Mouse (Mus musculus) heart, adult 11 months (tissue): ENCODE data around the gene Thy1.

Experiments used
- DNase-seq: peaks from one replicate; pipeline ENCODE4 v3.0.0; 2022

Thy1 gene

DNA sequence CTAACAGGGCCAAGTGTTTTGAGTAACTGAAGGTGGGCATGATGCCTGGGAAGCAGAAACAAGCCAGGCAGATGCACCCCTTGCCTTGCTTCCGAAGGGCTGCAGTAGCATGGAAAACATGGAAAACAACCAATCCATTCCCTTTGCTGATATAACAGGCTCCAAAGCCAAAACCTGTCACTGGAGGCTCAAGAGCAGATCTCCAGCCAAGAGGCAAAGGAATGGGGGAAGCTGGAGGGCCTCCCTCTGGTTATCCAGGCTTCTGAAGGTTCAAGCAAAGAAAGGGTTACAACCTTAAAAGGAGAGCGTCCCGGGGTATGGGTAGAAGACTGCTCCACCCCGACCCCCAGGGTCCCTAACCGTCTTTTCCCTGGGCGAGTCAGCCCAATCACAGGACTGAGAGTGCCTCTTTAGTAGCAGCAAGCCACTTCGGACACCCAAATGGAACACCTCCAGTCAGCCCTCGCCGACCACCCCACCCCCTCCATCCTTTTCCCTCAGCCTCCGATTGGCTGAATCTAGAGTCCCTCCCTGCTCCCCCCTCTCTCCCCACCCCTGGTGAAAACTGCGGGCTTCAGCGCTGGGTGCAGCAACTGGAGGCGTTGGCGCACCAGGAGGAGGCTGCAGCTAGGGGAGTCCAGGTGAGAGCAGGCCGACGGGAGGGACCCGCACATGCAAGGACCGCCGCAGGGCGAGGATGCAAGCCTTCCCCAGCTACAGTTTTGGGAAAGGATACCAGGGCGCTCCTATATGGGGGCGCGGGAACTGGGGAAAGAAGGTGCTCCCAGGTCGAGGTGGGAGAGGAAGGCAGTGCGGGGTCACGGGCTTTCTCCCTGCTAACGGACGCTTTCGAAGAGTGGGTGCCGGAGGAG, at the start of gene Thy1:
Thy1 (plus strand) TSS at position 549 of the 872 bp plus-strand sequence.
- DNase-seq, result no peak

DNA sequence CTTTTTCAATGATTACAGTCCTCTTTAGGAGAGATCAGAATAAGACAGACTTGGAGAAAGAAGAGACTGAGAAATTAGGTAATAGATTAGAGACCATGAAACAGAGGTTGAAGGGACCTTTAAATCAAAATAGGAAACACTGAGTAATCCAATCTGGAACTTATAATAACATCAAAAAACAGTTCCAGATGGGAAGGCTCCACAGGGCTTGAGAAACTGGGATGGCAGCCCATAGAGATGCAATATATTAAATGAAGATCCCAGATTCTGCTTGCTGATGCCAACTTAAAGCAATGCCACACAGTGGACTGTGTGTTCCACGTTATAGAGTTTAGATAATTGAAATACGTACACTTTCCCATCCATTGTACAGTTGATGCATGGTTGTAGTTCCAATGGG, 45.5 kb upstream of the Thy1 start:
- no peak for DNase-seq

GRCm38 (mm10) chr9:43998851-43999250, 44.3 kb upstream of the Thy1 start:
- DNase-seq, result peak; percentile 96

- DNase-seq, result no peak
Observed at GRCm38 (mm10) chr9:44004362-44004761, 38.8 kb upstream of the Thy1 start.

- no peak for DNase-seq
Observed at GRCm38 (mm10) chr9:44005305-44005704, 37.9 kb upstream of the Thy1 start.

- no peak for DNase-seq
Observed at GRCm38 (mm10) chr9:44007323-44007722, 35.9 kb upstream of the Thy1 start.

DNA sequence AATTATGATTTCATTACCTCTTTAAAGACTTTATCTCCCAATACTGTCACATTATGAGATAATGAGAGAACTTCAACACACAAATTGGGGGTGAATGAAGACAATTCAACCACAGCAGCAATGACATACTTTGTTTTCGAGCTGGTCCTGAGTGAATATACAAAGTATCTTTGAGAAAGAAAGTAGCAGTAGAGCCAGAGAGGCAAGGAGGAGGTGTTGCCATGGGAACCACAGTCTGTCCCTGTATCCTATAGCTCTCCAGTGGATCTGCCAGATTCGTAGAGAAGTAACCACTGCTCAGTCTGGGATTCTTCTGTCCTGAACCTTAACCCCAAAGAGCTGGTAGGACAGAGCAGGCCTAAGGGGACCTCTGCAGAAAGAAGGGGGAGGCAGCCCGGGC, 35.2 kb upstream of the Thy1 start:
- DNase-seq, result no peak

DNA sequence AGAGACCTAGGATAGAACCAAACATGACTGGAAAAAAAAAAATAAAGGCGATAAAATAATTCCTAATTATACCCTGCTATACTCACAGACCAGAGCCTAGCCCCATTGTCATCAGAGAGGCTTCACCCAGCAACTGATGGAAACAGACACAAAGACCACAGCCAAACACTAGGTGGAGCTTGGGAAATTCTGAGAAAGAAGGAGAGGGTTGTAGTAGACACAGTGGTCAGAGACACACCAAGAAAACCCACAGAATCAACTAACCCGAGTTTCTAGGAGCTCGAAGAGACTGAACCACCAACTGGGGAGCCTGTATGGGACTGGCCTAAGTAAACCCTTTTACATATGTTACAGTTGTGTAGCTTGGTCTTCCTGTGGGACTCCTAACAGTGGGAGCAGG, 32.3 kb upstream of the Thy1 start:
- DNase-seq, result no peak

DNA sequence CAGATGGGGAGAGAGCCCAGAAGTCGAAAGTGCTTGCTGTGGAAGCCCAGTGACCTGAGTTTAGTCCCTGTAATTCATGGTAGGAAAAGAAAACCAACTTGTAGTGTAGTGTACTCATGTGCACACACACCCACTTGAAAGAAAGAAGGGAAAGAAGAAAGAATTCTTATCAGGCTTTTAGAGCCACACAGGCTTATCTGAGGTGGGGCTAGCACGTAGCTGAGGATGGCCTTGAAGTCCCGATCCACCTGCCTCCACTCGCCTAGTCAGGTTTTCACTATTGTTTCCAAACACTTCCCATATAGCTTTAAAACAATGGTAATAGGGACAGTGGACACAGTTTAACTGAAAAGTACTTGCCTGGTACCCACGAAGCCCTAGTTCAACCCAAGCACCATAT, 31.5 kb upstream of the Thy1 start:
- no peak for DNase-seq

DNA sequence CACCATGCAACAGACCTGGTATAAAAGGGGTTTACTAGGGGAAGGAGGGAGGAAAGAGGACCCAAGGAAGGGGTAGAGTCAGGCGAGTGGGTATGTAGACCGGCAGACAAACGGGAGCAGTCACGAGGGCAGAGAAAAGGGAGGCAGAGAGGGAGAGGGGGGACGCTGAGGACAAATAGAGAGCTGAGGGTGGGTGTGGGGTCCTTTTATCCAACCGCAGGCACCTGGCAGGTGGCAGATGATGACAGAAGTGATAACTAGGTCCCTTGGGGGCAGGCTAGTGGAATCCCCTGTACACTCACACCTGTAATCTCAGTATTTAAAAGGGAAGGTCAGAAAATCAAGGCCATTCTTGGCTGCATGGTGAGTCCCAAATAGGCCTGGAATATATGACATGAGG, 31.0 kb upstream of the Thy1 start:
- no peak for DNase-seq

DNA sequence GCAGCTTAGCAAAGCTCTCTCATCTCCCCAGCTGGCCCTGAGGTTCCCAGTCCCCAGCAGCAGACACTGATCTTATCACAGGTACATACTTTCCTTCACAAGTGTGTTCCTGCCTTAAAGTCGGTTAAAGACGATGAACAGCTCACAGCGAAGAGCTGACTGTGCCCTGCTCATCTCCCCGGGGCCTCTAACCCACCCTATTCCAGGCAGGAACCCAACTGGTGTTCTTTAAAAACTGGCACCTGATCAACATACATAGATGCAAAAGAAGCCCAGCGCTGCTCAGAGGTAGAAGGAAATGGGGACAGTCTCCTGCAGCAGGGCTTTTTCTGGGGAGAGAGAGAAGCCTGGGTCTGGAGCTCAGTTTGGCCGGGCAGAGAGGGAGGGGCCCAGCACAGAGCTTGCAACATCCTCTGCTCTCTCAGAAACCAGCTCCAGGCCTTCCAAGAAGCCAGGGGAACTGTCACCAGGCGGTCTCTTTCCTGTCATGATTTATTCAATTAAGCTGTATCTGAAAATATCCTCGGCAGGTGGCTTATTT, 30.4 kb upstream of the Thy1 start:
- DNase-seq, result peak; percentile 94

DNA sequence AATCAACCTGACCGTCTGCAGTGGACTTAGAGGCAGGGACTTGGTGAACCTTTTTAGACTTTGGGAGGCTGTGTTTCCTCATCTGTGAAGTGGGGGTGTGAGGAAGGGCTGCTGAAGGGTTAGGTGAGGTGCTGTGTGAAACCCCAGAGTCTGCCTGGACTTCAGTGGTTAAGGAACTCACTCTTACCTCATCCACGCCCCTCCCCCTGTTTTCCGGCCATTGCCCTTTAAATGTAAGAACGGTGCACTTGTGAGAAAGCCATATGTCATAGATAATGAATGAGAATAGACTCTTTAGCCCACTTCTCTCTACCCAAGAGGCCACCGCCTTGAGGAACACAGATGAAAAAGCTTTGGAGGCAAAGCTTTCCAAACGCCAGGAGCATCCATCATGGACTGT, 29.4 kb upstream of the Thy1 start:
- DNase-seq, result no peak

- no peak for DNase-seq
Observed at GRCm38 (mm10) chr9:44016304-44016703, 26.9 kb upstream of the Thy1 start.

GRCm38 (mm10) chr9:44017846-44018245, 25.3 kb upstream of the Thy1 start:
- no peak for DNase-seq

- DNase-seq, result no peak
Observed at GRCm38 (mm10) chr9:44020001-44020400, 23.2 kb upstream of the Thy1 start.

DNA sequence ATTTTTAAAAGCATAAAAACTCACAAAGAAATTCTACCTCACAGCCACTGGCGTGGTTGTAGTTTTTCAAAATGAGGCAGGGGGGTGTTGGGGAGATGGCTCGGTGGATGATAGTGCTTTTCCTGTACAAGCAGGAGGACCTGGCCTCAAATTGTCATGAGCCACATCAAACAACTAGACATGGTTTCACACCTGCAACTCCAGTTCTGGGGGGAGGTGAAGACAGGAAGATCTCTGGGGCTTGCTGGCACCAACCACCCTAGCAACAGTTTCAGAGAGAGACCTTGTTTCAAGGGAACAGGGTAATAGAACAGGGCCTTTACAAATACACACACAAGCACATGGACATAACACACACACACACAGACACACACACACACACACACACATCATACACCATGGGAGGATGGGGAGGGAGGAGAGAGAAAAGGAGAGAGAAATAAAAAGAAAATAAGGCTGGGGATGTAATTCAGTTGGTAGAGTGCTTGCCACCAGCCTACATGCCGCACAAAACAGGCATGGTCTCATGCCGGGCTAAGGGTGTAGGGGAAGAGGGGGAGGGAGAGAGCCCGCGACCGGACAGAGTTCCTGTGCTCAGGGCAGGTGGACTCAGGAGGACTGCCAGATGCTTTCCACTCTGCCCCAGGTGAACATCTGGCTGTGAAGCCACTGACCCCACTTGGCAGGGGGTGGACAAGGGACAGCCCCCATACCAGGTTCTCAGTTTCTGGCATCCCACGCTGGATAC, 20.9 kb upstream of the Thy1 start:
- DNase-seq, result no peak

DNA sequence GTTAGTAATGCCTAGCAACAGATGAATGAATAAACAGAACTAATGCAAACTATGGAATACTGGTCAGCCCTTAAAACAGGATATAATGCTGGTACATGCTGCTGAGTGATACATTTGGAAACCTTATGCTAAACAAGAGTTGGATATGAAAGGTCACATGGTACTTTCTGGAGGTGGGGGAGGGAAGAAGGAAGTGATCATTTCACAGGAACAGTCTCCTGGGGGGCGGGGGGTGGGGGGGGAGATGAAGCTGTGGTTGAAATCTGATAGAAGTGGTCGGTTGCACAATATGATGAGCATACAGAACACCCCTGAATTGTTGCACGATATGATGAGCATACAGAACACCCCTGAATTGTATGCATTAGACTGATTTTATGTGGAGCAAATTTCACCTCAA, 19.1 kb upstream of the Thy1 start:
- no peak for DNase-seq

GRCm38 (mm10) chr9:44029580-44030236, 13.5 kb upstream of the Thy1 start:
- no peak for DNase-seq

GRCm38 (mm10) chr9:44030646-44031045, 12.5 kb upstream of the Thy1 start:
- no peak for DNase-seq

DNA sequence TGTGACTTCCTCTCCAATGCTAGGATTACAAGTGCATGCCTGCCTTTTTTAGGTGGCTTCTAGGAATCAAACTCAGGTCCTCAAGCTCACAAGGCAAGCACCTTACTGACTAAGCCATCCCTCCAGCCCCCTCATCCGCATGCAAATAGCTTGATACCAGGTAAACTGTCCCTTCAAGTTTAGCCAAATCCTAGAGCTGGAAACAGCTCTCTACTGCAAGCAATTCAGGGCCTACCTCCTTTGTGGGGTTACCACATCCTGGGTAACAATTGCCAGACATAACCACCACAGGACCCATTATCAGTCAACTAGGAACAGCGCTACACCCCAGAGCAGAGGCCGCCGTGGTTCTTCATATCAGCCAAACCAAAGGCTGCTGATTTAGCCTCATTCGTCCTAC, 12.1 kb upstream of the Thy1 start:
- no peak for DNase-seq

- DNase-seq, result no peak
Observed at GRCm38 (mm10) chr9:44031946-44032345, 11.2 kb upstream of the Thy1 start.

GRCm38 (mm10) chr9:44033317-44033716, 9.9 kb upstream of the Thy1 start:
- no peak for DNase-seq

GRCm38 (mm10) chr9:44033957-44034727, 9.0 kb upstream of the Thy1 start:
- DNase-seq, result no peak
